Mouse (Mus musculus): Measurements from ENCODE around the gene H2-Aa. TPM values are rescaled to one million over a fixed set of nuclear protein-coding genes. Genes with fewer than 3 reads are reported as not detected.

H2-Aa gene
- total and polyA plus RNA-seq, 3 experiments: not detected

DNA sequence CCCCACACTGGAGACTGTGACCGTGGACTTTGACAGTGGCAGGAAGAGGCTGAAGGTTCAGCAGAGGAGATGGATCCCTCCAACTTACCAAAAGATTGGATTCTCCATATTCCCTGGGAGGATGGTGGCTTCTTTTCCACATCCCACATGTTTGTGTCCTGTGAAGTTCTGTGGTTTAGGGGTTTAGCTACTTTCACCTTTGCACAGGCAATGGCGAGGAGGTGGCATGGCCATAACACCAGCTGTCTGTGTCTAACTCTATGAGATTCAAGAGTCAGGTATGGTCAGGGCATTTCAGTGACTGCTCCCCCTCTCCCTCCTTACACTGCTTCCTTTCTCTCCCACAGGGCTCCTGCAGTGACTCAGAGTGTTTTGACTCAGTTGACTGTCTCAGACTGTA lies 18.9 kb downstream of the H2-Aa start:
- no peaks in the 10 kb centered on the region for H3K4me1 ChIP-seq (ENCODE audit: control insufficient read depth in 1 of 2, insufficient read depth in 2 of 2, low read length in 2 of 2)
- no peaks in the 10 kb centered on the region for H3K9me3 ChIP-seq (replicated peaks; ENCODE audit: insufficient read depth, low read length)

DNA sequence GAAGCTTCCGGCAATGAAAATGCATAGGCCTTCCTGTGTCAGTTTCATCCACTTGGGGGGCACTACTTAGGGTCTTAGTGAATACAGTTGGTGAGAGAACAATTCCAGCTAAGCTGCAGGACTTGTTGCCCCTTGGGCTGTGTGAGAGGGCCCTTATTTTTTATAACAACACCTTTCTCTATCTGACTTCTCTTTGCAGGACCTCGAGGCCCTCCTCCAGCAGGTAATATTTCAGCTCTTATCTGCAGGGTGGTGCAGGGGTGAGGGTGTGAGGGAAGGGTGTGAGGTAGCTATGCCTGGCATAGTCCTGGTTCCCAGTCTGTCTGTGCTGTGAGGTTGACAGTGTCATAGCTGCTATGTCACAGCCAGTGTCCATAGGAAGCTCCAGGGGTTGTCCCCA lies 19.4 kb downstream of the H2-Aa start:
- Histone ChIP-seq H3K36me3 (ENCODE audit: control insufficient read depth in 1 of 2, insufficient read depth in 2 of 2, low read length in 2 of 2) (no peaks in the 10 kb centered on the region), H3K9ac (ENCODE audit: control insufficient read depth, low read depth, low read length, poor library complexity, severe bottlenecking) (no peak overlapping the region), H3K9me3 (replicated peaks; ENCODE audit: insufficient read depth, low read length) (no peaks in the 10 kb centered on the region), H3K79me2 (ENCODE audit: control insufficient read depth, insufficient read depth, low read length, poor library complexity) (no peaks in the 10 kb centered on the region), H3K27ac (ENCODE audit: control insufficient read depth, low read depth, low read length) (no peak overlapping the region), H3K4me3 (ENCODE audit: control insufficient read depth in 1 of 2, insufficient read depth in 1 of 2, low read depth in 2 of 2, low read length in 2 of 2) (no peak overlapping the region), H3K27me3 (ENCODE audit: control insufficient read depth in 1 of 2, insufficient read depth in 2 of 2, low read length in 2 of 2) (no peaks in the 10 kb centered on the region), H3K4me1 (ENCODE audit: control insufficient read depth in 1 of 2, insufficient read depth in 2 of 2, low read length in 2 of 2) (no peaks in the 10 kb centered on the region)
- TF ChIP-seq MAX (IDR thresholded peaks at IDR 0.05; ENCODE audit: low read length): no peak
- no peak for TF ChIP-seq NRF1 (IDR thresholded peaks at IDR 0.05; ENCODE audit: insufficient read depth, low read depth, low read length, poor library complexity, severe bottlenecking)
- no peak for TF ChIP-seq JUND (IDR thresholded peaks at IDR 0.05; ENCODE audit: low read depth, low read length)
- TF ChIP-seq ZKSCAN1 (IDR thresholded peaks at IDR 0.05; ENCODE audit: low read depth, low read length): no peak
- no peak for TF ChIP-seq MAFK (IDR thresholded peaks at IDR 0.05; ENCODE audit: borderline replicate concordance, low read depth, low read length)
- no peak for TF ChIP-seq RCOR1 (IDR thresholded peaks at IDR 0.05; ENCODE audit: low read depth, low read length)
- TF ChIP-seq HCFC1 (IDR thresholded peaks at IDR 0.05; ENCODE audit: low read depth, low read length): no peak
- TF ChIP-seq GATA1 (IDR thresholded peaks at IDR 0.05; ENCODE audit: low read depth, low read length): no peak
- TF ChIP-seq TCF12 (IDR thresholded peaks at IDR 0.05; ENCODE audit: low read depth, low read length): no peak
- TF ChIP-seq CHD1 (IDR thresholded peaks at IDR 0.05; ENCODE audit: low read depth, low read length): no peak
- TF ChIP-seq BHLHE40 (IDR thresholded peaks at IDR 0.05; ENCODE audit: borderline replicate concordance, low read depth, low read length): no peak
- TF ChIP-seq MYB (IDR thresholded peaks at IDR 0.05; ENCODE audit: low read depth, low read length): no peak
- no peak for TF ChIP-seq CTCF (IDR thresholded peaks at IDR 0.05 in 2 of 3, conservative IDR thresholded peaks at IDR 0.05 in 1 of 3; ENCODE audit: control insufficient read depth in 1 of 3, insufficient read depth in 1 of 3, low read depth in 2 of 3, low read length in 3 of 3, poor library complexity in 1 of 3, severe bottlenecking in 1 of 3)
- TF ChIP-seq E2F4 (IDR thresholded peaks at IDR 0.05; ENCODE audit: borderline replicate concordance, low read depth, low read length): no peak
- DNase-seq (ENCODE audit: low read depth, low spot score): no peak

More for the DNA sequence above, 18.9 kb downstream of the H2-Aa start:
- H3K27ac ChIP-seq (ENCODE audit: control insufficient read depth, low read depth, low read length): no peak overlapping the region
- H3K27me3 ChIP-seq (ENCODE audit: control insufficient read depth in 1 of 2, insufficient read depth in 2 of 2, low read length in 2 of 2): no peaks in the 10 kb centered on the region
- H3K4me3 ChIP-seq (ENCODE audit: control insufficient read depth in 1 of 2, insufficient read depth in 1 of 2, low read depth in 2 of 2, low read length in 2 of 2): no peak overlapping the region
- DNase-seq (ENCODE audit: low read depth, low spot score): no peak
- H3K79me2 ChIP-seq (ENCODE audit: control insufficient read depth, insufficient read depth, low read length, poor library complexity): no peaks in the 10 kb centered on the region
- no peaks in the 10 kb centered on the region for H3K36me3 ChIP-seq (ENCODE audit: control insufficient read depth in 1 of 2, insufficient read depth in 2 of 2, low read length in 2 of 2)
- no peak overlapping the region for H3K9ac ChIP-seq (ENCODE audit: control insufficient read depth, low read depth, low read length, poor library complexity, severe bottlenecking)
- TF ChIP-seq RAD21 (IDR thresholded peaks at IDR 0.05; ENCODE audit: low read depth, low read length) (no peak), CHD2 (IDR thresholded peaks at IDR 0.05; ENCODE audit: low read length) (no peak), MXI1 (IDR thresholded peaks at IDR 0.05; ENCODE audit: low read depth, low read length) (no peak), POLR2A (IDR thresholded peaks at IDR 0.05; ENCODE audit: control insufficient read depth in 1 of 2, insufficient read depth in 1 of 2, low read depth in 1 of 2, low read length in 2 of 2, poor library complexity in 1 of 2) (no peak)

Measured in MEL (cell line).